Mouse (Mus musculus): ENCODE results near the gene Cxcl9.

DNA sequence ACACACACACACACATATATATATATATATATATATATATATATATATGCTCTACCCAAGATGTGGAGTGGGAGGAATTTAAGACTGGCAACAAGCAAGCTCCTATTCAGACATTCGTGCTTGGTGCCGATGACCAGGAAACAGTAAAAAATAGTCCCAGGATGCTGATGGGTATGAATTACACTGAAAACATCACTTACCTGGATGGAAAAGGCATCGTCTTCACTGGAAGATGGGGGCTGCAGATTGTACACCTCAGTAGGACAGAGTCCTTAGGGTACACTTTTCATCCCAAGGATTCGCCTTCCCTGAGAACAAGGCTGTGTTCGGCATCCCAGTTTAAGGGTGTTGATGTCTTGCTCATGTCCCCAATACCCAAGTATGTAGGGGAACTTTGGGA lies 36.1 kb upstream of the Cxcl9 start:
- TF ChIP-seq CTCF (IDR thresholded peaks at IDR 0.05; ENCODE audit: extremely low read depth, insufficient read depth, low read length) (no peak), POLR2A (IDR thresholded peaks at IDR 0.05; ENCODE audit: extremely low read depth, insufficient read depth, low read length) (no peak)

Data from cortical plate, adult 2 months (tissue).